Mouse (Mus musculus): ENCODE data around the gene Luc7l. TPM values are rescaled to one million over a fixed set of nuclear protein-coding genes. Genes with fewer than 3 reads are reported as not detected.

The Luc7l gene
- total RNA-seq (2014; fragmentation: Nextera tagmentation) (85.2 and 96.8 TPM in 2 replicates), total RNA-seq (2017) (85.3 and 85.9 TPM in 2 replicates), polyA plus RNA-seq (2012) (40.9 and 45.0 TPM in 2 replicates)

- peaks cover 21% of the 10 kb centered on the region; the same call in 1 of the 2 replicates for H3K4me1 ChIP-seq (ENCODE audit: insufficient read depth, low read depth, low read length)
- peak within 1 kb of the TSS; percentile 94 for H3K4me3 ChIP-seq (ENCODE audit: low read depth, low read length)
- peaks cover 26% of the 10 kb centered on the region for H3K36me3 ChIP-seq (replicated peaks)
- TF ChIP-seq POLR2AphosphoS5 (IDR thresholded peaks at IDR 0.05; ENCODE audit: insufficient replicate concordance, low read depth, low read length) (0 out of 2 replicates have a peak, but pooled peaks have one; percentile 66), CTCF (IDR thresholded peaks at IDR 0.05; ENCODE audit: low read depth, low read length) (no peak)
- peak; percentile 82 for DNase-seq (ENCODE audit: low spot score)
- ATAC-seq (ENCODE audit: extremely low read depth, insufficient number of reproducible peaks, low FRiP score, poor library complexity, severe bottlenecking): peak; percentile 49
- no peaks in the 10 kb centered on the region for H3K9me3 ChIP-seq (replicated peaks)
- H3K27me3 ChIP-seq (ENCODE audit: insufficient read depth, low read length): no peaks in the 10 kb centered on the region
These were observed at the start of gene Luc7l for GRCm38 (mm10) chr17:26252539-26253251. Luc7l (plus strand) TSS chr17:26252896.

GRCm38 (mm10) chr17:26203321-26203811, 49.3 kb upstream of the Luc7l start:
- Histone ChIP-seq H3K9me3 (replicated peaks) (no peaks in the 10 kb centered on the region), H3K27me3 (ENCODE audit: insufficient read depth, low read length) (no peaks in the 10 kb centered on the region; the same call in 1 of the 2 replicates), H3K4me1 (ENCODE audit: insufficient read depth, low read depth, low read length) (peaks cover 81% of the 10 kb centered on the region), H3K4me3 (ENCODE audit: low read depth, low read length) (peak overlapping the region; percentile 78), H3K36me3 (replicated peaks) (peaks cover 64% of the 10 kb centered on the region)
- TF ChIP-seq GATA2 (IDR thresholded peaks at IDR 0.05; ENCODE audit: borderline replicate concordance, low read depth, low read length): no peak
- TF ChIP-seq POLR2AphosphoS5 (IDR thresholded peaks at IDR 0.05; ENCODE audit: insufficient replicate concordance, low read depth, low read length): no peak
- TF ChIP-seq GATA1 (IDR thresholded peaks at IDR 0.05; ENCODE audit: borderline replicate concordance, low read length): no peak
- TF ChIP-seq TAL1 (conservative IDR thresholded peaks at IDR 0.05; ENCODE audit: low read depth, low read length): no peak
- no peak for TF ChIP-seq CTCF (IDR thresholded peaks at IDR 0.05; ENCODE audit: low read depth, low read length)
- ATAC-seq (ENCODE audit: extremely low read depth, insufficient number of reproducible peaks, low FRiP score, poor library complexity, severe bottlenecking) (no peak), DNase-seq (ENCODE audit: low spot score) (peak; percentile 30)

GRCm38 (mm10) chr17:26204766-26205165, 47.9 kb upstream of the Luc7l start:
- peaks cover 52% of the 10 kb centered on the region for H3K36me3 ChIP-seq (replicated peaks)
- TF ChIP-seq GATA1 (IDR thresholded peaks at IDR 0.05; ENCODE audit: borderline replicate concordance, low read length) (no peak), CTCF (IDR thresholded peaks at IDR 0.05; ENCODE audit: low read depth, low read length) (no peak), TAL1 (conservative IDR thresholded peaks at IDR 0.05; ENCODE audit: low read depth, low read length) (no peak), GATA2 (IDR thresholded peaks at IDR 0.05; ENCODE audit: borderline replicate concordance, low read depth, low read length) (no peak), POLR2AphosphoS5 (IDR thresholded peaks at IDR 0.05; ENCODE audit: insufficient replicate concordance, low read depth, low read length) (no peak)
- no peaks in the 10 kb centered on the region for H3K9me3 ChIP-seq (replicated peaks)
- peaks cover 67% of the 10 kb centered on the region for H3K4me1 ChIP-seq (ENCODE audit: insufficient read depth, low read depth, low read length)
- H3K4me3 ChIP-seq (ENCODE audit: low read depth, low read length): no peak overlapping the region
- H3K27me3 ChIP-seq (ENCODE audit: insufficient read depth, low read length): no peaks in the 10 kb centered on the region; the same call in 1 of the 2 replicates
- ATAC-seq (ENCODE audit: extremely low read depth, insufficient number of reproducible peaks, low FRiP score, poor library complexity, severe bottlenecking) (no peak), DNase-seq (ENCODE audit: low spot score) (no peak)

GRCm38 (mm10) chr17:26206392-26206791, 46.3 kb upstream of the Luc7l start:
- no peak for ATAC-seq (ENCODE audit: extremely low read depth, insufficient number of reproducible peaks, low FRiP score, poor library complexity, severe bottlenecking)
- Histone ChIP-seq H3K36me3 (replicated peaks) (peaks cover 64% of the 10 kb centered on the region), H3K27me3 (ENCODE audit: insufficient read depth, low read length) (no peaks in the 10 kb centered on the region; the same call in 1 of the 2 replicates), H3K4me3 (ENCODE audit: low read depth, low read length) (no peak overlapping the region), H3K4me1 (ENCODE audit: insufficient read depth, low read depth, low read length) (peaks cover 51% of the 10 kb centered on the region), H3K9me3 (replicated peaks) (no peaks in the 10 kb centered on the region)
- no peak for DNase-seq (ENCODE audit: low spot score)
- TF ChIP-seq CTCF (IDR thresholded peaks at IDR 0.05; ENCODE audit: low read depth, low read length): no peak
- no peak for TF ChIP-seq GATA2 (IDR thresholded peaks at IDR 0.05; ENCODE audit: borderline replicate concordance, low read depth, low read length)

- DNase-seq (ENCODE audit: low spot score) (no peak), ATAC-seq (ENCODE audit: extremely low read depth, insufficient number of reproducible peaks, low FRiP score, poor library complexity, severe bottlenecking) (no peak)
- H3K4me3 ChIP-seq (ENCODE audit: low read depth, low read length): no peak within 1 kb of the TSS
- H3K27me3 ChIP-seq (ENCODE audit: insufficient read depth, low read length): no peaks in the 10 kb centered on the region; the same call in 1 of the 2 replicates
- H3K36me3 ChIP-seq (replicated peaks): peaks cover 74% of the 10 kb centered on the region
- no peak for TF ChIP-seq GATA1 (IDR thresholded peaks at IDR 0.05; ENCODE audit: borderline replicate concordance, low read length)
- peaks cover 38% of the 10 kb centered on the region for H3K4me1 ChIP-seq (ENCODE audit: insufficient read depth, low read depth, low read length)
- H3K9me3 ChIP-seq (replicated peaks): no peaks in the 10 kb centered on the region
These were observed 45.0 kb upstream of the Luc7l start, which contains the start of gene Arhgdig for GRCm38 (mm10) chr17:26207686-26208085. Arhgdig (minus strand) TSS chr17:26207786.

- Histone ChIP-seq H3K36me3 (replicated peaks) (peaks cover 73% of the 10 kb centered on the region), H3K4me3 (ENCODE audit: low read depth, low read length) (no peak overlapping the region), H3K27me3 (ENCODE audit: insufficient read depth, low read length) (no peaks in the 10 kb centered on the region; the same call in 1 of the 2 replicates), H3K9me3 (replicated peaks) (no peaks in the 10 kb centered on the region), H3K4me1 (ENCODE audit: insufficient read depth, low read depth, low read length) (no peaks in the 10 kb centered on the region)
- TF ChIP-seq GATA1 (IDR thresholded peaks at IDR 0.05; ENCODE audit: borderline replicate concordance, low read length) (no peak), TAL1 (conservative IDR thresholded peaks at IDR 0.05; ENCODE audit: low read depth, low read length) (no peak), POLR2AphosphoS5 (IDR thresholded peaks at IDR 0.05; ENCODE audit: insufficient replicate concordance, low read depth, low read length) (no peak), CTCF (IDR thresholded peaks at IDR 0.05; ENCODE audit: low read depth, low read length) (no peak), GATA2 (IDR thresholded peaks at IDR 0.05; ENCODE audit: borderline replicate concordance, low read depth, low read length) (no peak)
- DNase-seq (ENCODE audit: low spot score) (no peak), ATAC-seq (ENCODE audit: extremely low read depth, insufficient number of reproducible peaks, low FRiP score, poor library complexity, severe bottlenecking) (no peak)
These were observed 40.5 kb upstream of the Luc7l start for GRCm38 (mm10) chr17:26212241-26212640.

Measured in G1E (cell line).